Mouse (Mus musculus) liver, adult 2 months (tissue): ENCODE data around the gene Prdx5.

ENCODE experiments used
- CTCF ChIP-seq: fragments of 200-500 bp; IDR thresholded peaks from 2 replicates; pipeline ENCODE4 v1.5.1; 2011; ENCODE audit warnings: low read depth, low read length, control low read depth
- POLR2A ChIP-seq: fragments of 200-500 bp; IDR thresholded peaks from 2 replicates; pipeline ENCODE4 v1.6.1; 2011; ENCODE audit warnings: low read length, control low read depth; ENCODE audit not compliant: insufficient read depth; ENCODE audit errors: extremely low read depth

DNA sequence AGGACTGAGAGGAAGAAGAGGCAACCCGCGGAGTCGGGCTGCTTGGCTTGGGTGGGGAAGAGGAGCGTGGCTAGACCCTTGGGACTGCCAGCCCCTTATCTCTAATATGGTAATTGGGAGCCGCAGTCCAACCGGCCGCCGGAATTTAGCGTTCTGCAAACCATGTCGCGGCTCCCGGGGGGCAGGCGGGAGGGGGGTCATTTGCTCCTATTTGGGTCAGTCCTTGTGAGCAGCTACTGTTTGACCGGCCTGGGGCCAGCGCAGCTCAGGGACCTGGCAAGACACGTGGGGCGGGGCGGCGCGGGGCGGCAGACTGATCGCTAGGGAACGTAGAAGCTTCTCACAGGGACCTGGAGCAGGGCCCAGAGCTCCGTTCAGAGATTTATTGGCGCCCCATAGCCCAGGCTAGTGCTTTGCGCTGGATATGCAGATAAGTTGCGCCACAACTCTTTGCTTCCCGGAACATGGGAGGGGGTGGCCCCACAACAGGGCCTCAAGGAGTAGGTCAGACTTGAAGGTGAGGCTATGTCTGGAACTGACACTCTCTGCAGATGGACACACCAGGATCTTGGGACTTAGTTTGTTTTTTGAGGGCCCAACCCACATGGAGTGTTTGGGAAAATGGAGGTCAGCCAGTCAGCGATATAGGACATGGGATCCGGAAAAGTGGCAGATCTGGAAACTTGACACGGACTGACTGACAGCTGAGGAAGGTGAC, 42.2 kb upstream of the Prdx5 start:
- TF ChIP-seq CTCF (no peak), POLR2A (0 out of 2 replicates have a peak, but pooled peaks have one; percentile 40)
